Mouse (Mus musculus): ENCODE results near the gene Nudt14. TPM values are rescaled to one million over a fixed set of nuclear protein-coding genes. Genes with fewer than 3 reads are reported as not detected.

Nudt14 gene
- polyA plus RNA-seq, 1 experiment from 2014 or later: 57.1 TPM

DNA sequence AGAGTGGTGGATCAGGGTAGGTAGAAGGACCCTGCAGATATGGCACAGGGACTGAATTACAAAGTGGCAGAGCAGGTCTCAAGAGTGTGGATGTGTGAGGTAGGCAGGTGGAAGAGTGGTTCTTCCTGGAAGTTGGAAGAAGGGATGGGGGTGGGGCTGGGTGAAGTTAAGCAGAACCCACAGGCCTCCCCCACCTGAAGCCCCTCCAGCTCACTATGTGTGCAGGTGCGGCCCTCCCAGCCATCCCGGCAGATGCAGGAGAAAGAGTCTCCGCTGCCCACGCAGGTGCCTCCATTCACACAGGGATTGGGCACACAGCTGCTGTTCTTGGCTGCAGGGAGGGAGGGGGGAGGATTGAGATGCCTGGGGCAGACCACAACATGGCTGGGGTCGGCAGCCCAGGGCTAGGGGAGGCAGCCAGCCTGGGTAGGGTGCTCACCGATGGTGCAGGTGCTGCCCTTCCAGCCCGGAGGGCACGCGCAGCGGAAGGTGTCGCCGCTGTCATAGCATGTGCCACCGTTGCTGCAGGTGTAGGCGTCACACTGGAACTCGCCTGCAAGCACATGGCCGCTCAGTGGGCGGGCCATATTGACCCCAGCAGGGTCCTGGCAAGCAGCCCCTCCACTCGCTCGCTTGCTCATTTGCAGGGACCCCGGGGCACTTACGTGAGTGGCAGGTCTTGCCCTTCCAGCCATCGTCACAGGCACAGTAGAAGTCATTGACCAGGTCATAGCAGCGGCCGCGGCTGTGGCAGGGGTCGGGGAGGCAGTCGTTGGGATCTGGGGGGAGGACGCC lies 28.8 kb downstream of the Nudt14 start:
- Histone ChIP-seq H3K27ac (ENCODE audit: low read depth, low read length) (no peak overlapping the region), H3K36me3 (ENCODE audit: control insufficient read depth, insufficient read depth, low read length) (peaks cover 50% of the 10 kb centered on the region), H3K9ac (replicated peaks; ENCODE audit: low read depth, low read length) (no peak overlapping the region), H3K4me1 (ENCODE audit: control insufficient read depth, insufficient read depth, low read length) (no peaks in the 10 kb centered on the region; the same call in 1 of the 2 replicates), H3K9me3 (ENCODE audit: control insufficient read depth, low read length) (no peaks in the 10 kb centered on the region), H3K4me2 (ENCODE audit: low read depth, low read length) (no peak overlapping the region), H3K4me3 (ENCODE audit: low read depth, low read length) (no peak overlapping the region), H3K27me3 (ENCODE audit: control insufficient read depth, insufficient read depth, low read length) (no peaks in the 10 kb centered on the region)
- 90% methylated on average over 28 of the region's 28 CpGs for WGBS
- no peak for ATAC-seq (ENCODE audit: low read depth)

DNA sequence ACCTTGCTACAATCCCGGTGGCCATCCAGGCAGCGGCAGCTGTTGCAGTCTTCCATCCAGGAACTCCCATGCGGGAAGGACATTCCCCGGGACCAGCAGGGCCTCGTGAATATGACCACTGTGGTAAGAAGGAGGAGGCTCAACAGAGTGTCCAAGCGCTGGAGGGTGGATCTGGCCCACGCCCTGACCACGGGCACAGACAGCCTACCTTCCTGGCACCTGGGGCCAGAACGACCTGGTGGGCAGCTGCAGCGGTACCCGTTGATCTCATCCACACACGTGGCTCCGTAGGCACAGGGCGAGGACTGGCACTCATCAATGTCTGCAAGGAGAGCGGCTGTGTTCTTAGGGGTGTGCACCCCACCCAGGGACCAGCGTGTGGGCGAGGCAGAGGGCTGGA lies 30.2 kb downstream of the Nudt14 start:
- peaks cover 54% of the 10 kb centered on the region for H3K36me3 ChIP-seq (ENCODE audit: control insufficient read depth, insufficient read depth, low read length)
- no peak overlapping the region for H3K27ac ChIP-seq (ENCODE audit: low read depth, low read length)
- WGBS: 93% methylated on average over 17 of the region's 17 CpGs
- H3K4me3 ChIP-seq (ENCODE audit: low read depth, low read length): no peak overlapping the region
- H3K4me1 ChIP-seq (ENCODE audit: control insufficient read depth, insufficient read depth, low read length): no peaks in the 10 kb centered on the region; the same call in 1 of the 2 replicates
- no peaks in the 10 kb centered on the region for H3K27me3 ChIP-seq (ENCODE audit: control insufficient read depth, insufficient read depth, low read length)
- H3K9ac ChIP-seq (replicated peaks; ENCODE audit: low read depth, low read length): no peak overlapping the region
- no peak overlapping the region for H3K4me2 ChIP-seq (ENCODE audit: low read depth, low read length)
- ATAC-seq (ENCODE audit: low read depth): no peak
- no peaks in the 10 kb centered on the region for H3K9me3 ChIP-seq (ENCODE audit: control insufficient read depth, low read length)

DNA sequence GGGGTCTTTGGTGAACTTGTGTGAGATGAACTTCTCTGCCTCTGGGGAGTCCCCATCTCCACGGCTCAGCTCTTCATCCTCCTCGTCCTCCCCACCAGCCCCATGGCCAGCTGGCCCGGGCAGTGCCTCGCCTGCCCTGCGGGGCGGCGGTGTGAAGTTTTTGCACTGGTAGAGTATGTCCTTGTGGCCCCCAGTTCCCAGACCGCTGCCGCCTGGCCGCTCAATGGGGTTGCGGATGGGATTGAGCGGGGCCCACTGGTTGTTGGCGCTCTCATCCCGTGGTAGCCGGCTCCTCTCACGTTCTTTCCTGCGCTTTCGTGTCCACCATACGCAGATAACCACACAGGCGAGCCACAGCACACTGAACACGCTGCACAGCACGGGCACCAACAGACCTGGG lies 32.9 kb downstream of the Nudt14 start:
- no peaks in the 10 kb centered on the region for H3K27me3 ChIP-seq (ENCODE audit: control insufficient read depth, insufficient read depth, low read length)
- WGBS: 95% methylated on average over 22 of the region's 22 CpGs
- H3K36me3 ChIP-seq (ENCODE audit: control insufficient read depth, insufficient read depth, low read length): peaks cover 50% of the 10 kb centered on the region
- no peak overlapping the region for H3K9ac ChIP-seq (replicated peaks; ENCODE audit: low read depth, low read length)
- no peaks in the 10 kb centered on the region for H3K4me1 ChIP-seq (ENCODE audit: control insufficient read depth, insufficient read depth, low read length)
- no peak overlapping the region for H3K4me2 ChIP-seq (ENCODE audit: low read depth, low read length)
- H3K27ac ChIP-seq (ENCODE audit: low read depth, low read length): no peak overlapping the region
- no peak overlapping the region for H3K4me3 ChIP-seq (ENCODE audit: low read depth, low read length)
- no peaks in the 10 kb centered on the region for H3K9me3 ChIP-seq (ENCODE audit: control insufficient read depth, low read length)
- ATAC-seq (ENCODE audit: low read depth): no peak

DNA sequence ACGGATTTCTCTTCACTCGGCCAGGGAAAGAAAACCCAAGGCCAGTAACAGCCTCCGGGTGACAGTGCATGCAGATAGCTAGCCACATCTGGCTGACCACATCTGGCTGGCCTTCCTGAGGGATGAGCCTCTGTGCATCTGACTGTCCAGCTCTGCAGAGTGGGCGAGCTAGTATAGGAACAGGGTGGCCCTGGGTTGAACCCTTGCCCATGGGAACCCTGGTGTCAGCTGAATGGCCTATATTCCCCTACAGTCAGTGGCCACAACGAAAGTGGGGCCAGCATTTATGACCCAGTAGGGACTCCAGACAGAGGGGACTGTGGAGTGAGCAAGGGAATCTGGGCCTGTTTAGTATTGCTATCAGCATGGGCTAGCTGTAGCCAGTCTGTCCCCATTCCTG lies 36.9 kb downstream of the Nudt14 start:
- Histone ChIP-seq H3K27me3 (ENCODE audit: control insufficient read depth, insufficient read depth, low read length) (no peaks in the 10 kb centered on the region), H3K36me3 (ENCODE audit: control insufficient read depth, insufficient read depth, low read length) (peaks cover 27% of the 10 kb centered on the region), H3K9me3 (ENCODE audit: control insufficient read depth, low read length) (no peaks in the 10 kb centered on the region), H3K4me3 (ENCODE audit: low read depth, low read length) (no peak overlapping the region), H3K4me2 (ENCODE audit: low read depth, low read length) (no peak overlapping the region), H3K4me1 (ENCODE audit: control insufficient read depth, insufficient read depth, low read length) (no peaks in the 10 kb centered on the region), H3K27ac (ENCODE audit: low read depth, low read length) (no peak overlapping the region), H3K9ac (replicated peaks; ENCODE audit: low read depth, low read length) (no peak overlapping the region)
- no peak for ATAC-seq (ENCODE audit: low read depth)
- 80% methylated on average over 5 of the region's 5 CpGs for WGBS

DNA sequence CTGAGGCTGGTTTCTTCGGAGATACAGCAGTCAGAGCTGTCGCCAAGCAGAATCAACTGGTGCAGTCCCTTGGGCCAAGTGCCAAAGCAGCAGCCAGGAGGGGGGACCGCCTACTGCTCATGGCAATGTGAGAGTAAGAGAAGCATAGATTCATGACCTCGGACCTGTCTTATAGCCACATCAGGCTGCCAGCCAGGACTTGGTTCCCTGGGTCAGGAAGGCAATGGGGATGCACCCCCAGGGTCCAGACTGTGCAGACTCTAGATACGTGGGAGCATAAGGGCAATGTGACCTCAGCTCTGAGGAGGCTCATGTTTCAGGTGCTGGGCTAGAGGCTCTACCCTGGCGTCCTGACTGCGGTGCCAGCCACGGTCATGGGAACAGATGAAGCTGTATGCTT lies 38.0 kb downstream of the Nudt14 start:
- Histone ChIP-seq H3K27me3 (ENCODE audit: control insufficient read depth, insufficient read depth, low read length) (no peaks in the 10 kb centered on the region), H3K4me2 (ENCODE audit: low read depth, low read length) (no peak overlapping the region), H3K9me3 (ENCODE audit: control insufficient read depth, low read length) (no peaks in the 10 kb centered on the region), H3K27ac (ENCODE audit: low read depth, low read length) (no peak overlapping the region), H3K9ac (replicated peaks; ENCODE audit: low read depth, low read length) (no peak overlapping the region), H3K36me3 (ENCODE audit: control insufficient read depth, insufficient read depth, low read length) (peaks cover 17% of the 10 kb centered on the region; the same call in 1 of the 2 replicates), H3K4me3 (ENCODE audit: low read depth, low read length) (no peak overlapping the region), H3K4me1 (ENCODE audit: control insufficient read depth, insufficient read depth, low read length) (no peaks in the 10 kb centered on the region)
- no peak for ATAC-seq (ENCODE audit: low read depth)
- 67% methylated on average over 8 of the region's 8 CpGs for WGBS

DNA sequence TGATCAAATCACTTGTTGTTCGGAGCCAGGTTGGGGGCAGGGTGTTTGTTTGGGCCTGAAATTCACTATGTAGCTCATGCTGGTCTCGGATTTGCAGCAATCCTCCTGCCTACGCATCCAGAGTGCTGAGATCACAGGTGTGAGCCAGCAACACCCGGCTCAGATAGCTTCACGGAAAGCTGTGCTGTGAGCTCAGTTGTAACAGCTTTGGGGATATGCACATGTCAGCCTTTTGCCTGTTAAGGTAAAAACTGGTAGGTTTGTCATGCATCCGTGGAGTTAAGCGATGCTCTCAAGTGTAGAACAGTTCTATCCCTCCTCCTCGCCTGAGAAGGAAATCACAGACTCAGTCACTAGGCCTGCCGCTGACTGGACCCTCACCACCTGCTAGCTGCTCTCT lies 41.3 kb downstream of the Nudt14 start:
- WGBS: 91% methylated on average over 9 of the region's 9 CpGs
- H3K27ac ChIP-seq (ENCODE audit: low read depth, low read length): no peak overlapping the region
- no peak overlapping the region for H3K4me3 ChIP-seq (ENCODE audit: low read depth, low read length)
- no peak overlapping the region for H3K9ac ChIP-seq (replicated peaks; ENCODE audit: low read depth, low read length)
- H3K36me3 ChIP-seq (ENCODE audit: control insufficient read depth, insufficient read depth, low read length): 0 out of 2 replicates have a peak, but pooled peaks cover 5% of the 10 kb centered on the region
- no peaks in the 10 kb centered on the region for H3K27me3 ChIP-seq (ENCODE audit: control insufficient read depth, insufficient read depth, low read length)
- no peak for ATAC-seq (ENCODE audit: low read depth)
- no peaks in the 10 kb centered on the region for H3K9me3 ChIP-seq (ENCODE audit: control insufficient read depth, low read length)
- no peak overlapping the region for H3K4me2 ChIP-seq (ENCODE audit: low read depth, low read length)
- H3K4me1 ChIP-seq (ENCODE audit: control insufficient read depth, insufficient read depth, low read length): peaks cover 7% of the 10 kb centered on the region

DNA sequence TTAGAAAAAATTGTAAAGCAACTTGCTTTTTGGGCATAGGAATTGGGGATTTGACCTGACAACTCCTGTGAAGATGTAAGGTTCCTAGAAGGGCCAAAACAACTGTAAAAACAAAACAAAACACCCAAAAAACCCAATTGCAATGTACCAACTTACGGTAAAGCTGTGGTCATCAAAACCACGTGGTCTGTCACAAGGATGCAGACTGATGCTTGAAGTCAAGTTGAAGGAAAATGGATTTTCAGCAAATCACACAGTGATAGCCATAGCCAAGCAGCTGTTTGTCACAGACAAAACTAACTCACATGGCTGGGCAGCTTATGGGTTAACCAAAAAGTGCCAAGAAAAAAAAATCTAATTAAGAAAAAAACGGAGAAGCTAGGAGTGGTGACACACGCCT lies 43.0 kb downstream of the Nudt14 start:
- WGBS: 70% methylated on average over 4 of the region's 4 CpGs
- H3K4me3 ChIP-seq (ENCODE audit: low read depth, low read length): no peak overlapping the region
- H3K4me2 ChIP-seq (ENCODE audit: low read depth, low read length): no peak overlapping the region

DNA sequence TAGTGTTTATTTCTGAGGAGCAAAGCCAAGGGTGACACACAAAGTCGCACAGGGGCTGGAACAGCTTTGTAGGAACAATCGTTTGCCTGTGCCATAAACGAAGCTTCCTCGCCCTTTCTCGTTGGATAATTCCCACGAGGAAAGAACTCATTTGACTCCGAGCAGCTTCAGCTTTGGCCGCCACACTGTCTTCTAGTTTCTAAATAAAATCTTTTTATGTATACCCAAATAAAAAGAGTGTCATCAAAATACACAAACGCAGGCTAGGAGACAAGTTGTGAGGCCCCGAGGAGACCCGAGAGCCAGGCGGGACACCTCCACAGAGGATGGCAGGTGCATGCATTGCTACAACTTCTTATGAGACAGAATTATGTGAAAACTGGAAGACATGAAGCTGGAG lies 43.6 kb downstream of the Nudt14 start:
- no peak overlapping the region for H3K9ac ChIP-seq (replicated peaks; ENCODE audit: low read depth, low read length)
- 50% methylated on average over 12 of the region's 12 CpGs for WGBS
- ATAC-seq (ENCODE audit: low read depth): no peak
- H3K36me3 ChIP-seq (ENCODE audit: control insufficient read depth, insufficient read depth, low read length): no peaks in the 10 kb centered on the region
- no peak overlapping the region for H3K4me2 ChIP-seq (ENCODE audit: low read depth, low read length)
- peaks cover 7% of the 10 kb centered on the region for H3K4me1 ChIP-seq (ENCODE audit: control insufficient read depth, insufficient read depth, low read length)
- H3K4me3 ChIP-seq (ENCODE audit: low read depth, low read length): no peak overlapping the region
- H3K9me3 ChIP-seq (ENCODE audit: control insufficient read depth, low read length): no peaks in the 10 kb centered on the region
- no peak overlapping the region; the same call in 1 of the 2 replicates for H3K27ac ChIP-seq (ENCODE audit: low read depth, low read length)
- H3K27me3 ChIP-seq (ENCODE audit: control insufficient read depth, insufficient read depth, low read length): no peaks in the 10 kb centered on the region

More for the DNA sequence above, 43.0 kb downstream of the Nudt14 start:
- Histone ChIP-seq H3K36me3 (ENCODE audit: control insufficient read depth, insufficient read depth, low read length) (0 out of 2 replicates have a peak, but pooled peaks cover under 1% of the 10 kb centered on the region), H3K27ac (ENCODE audit: low read depth, low read length) (no peak overlapping the region), H3K4me1 (ENCODE audit: control insufficient read depth, insufficient read depth, low read length) (peaks cover 7% of the 10 kb centered on the region), H3K27me3 (ENCODE audit: control insufficient read depth, insufficient read depth, low read length) (no peaks in the 10 kb centered on the region), H3K9me3 (ENCODE audit: control insufficient read depth, low read length) (no peaks in the 10 kb centered on the region), H3K9ac (replicated peaks; ENCODE audit: low read depth, low read length) (no peak overlapping the region)
- ATAC-seq (ENCODE audit: low read depth): no peak

DNA sequence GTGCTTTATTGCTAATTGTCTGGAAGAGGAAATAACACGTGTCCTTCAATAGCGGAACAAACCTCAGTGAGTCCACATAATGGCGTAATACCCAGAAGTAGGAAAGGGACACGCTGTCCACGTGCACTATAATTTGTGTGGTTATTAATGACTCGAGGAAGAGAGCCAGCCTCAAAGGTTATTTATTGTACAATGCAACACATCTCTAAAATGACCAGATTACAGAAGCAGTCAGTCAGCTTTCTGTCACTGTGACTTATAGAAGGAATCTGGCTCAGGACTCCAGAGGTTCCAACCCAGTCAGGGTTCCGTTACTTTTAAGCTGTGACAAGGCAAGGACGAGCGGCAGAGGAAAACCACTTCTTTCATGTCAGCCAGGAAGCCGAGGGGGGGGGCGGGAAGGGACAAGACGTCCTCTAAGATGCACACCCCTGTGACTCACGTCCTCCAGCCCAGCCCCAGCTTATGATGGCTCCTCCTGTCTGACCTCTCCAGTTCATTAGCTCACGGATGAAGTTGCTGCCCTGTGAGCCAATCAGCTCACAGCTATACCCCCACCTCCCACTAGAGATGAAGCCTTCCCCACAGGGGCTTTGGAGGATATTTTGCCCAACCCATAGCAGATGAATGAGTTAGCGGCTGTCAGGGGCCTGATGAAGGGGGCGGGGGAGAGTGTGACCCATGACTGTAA lies 44.3 kb downstream of the Nudt14 start:
- H3K4me1 ChIP-seq (ENCODE audit: control insufficient read depth, insufficient read depth, low read length): peaks cover 7% of the 10 kb centered on the region
- peak overlapping the region; percentile 29; the same call in 1 of the 2 replicates for H3K4me2 ChIP-seq (ENCODE audit: low read depth, low read length)
- 0 out of 2 replicates have a peak overlapping the region, but pooled peaks have one; percentile 21 for H3K9ac ChIP-seq (replicated peaks; ENCODE audit: low read depth, low read length)
- no peak overlapping the region for H3K27ac ChIP-seq (ENCODE audit: low read depth, low read length)
- ATAC-seq (ENCODE audit: low read depth): peak; percentile 73; the same call in 1 of the 2 replicates
- H3K9me3 ChIP-seq (ENCODE audit: control insufficient read depth, low read length): no peaks in the 10 kb centered on the region
- no peaks in the 10 kb centered on the region for H3K36me3 ChIP-seq (ENCODE audit: control insufficient read depth, insufficient read depth, low read length)
- H3K27me3 ChIP-seq (ENCODE audit: control insufficient read depth, insufficient read depth, low read length): no peaks in the 10 kb centered on the region
- no peak overlapping the region for H3K4me3 ChIP-seq (ENCODE audit: low read depth, low read length)
- 26% methylated on average over 16 of the region's 16 CpGs for WGBS

Measured in neural tube, embryonic 14.5 days (tissue).